Mouse (Mus musculus): ENCODE results near the gene Tspan6. TPM values are rescaled to one million over a fixed set of nuclear protein-coding genes. Genes with fewer than 3 reads are reported as not detected.

The Tspan6 gene
- 34.5 TPM for polyA plus RNA-seq (2014; fragmentation: Illumina TruSeq; extraction: RNeasy Lipid Tissue Mini Kit (QIAGEN cat#74804); ENCODE audit: low read depth, low replicate concordance)

GRCm38 (mm10) chrX:133898014-133898542, at the start of gene Tspan6:
Gene Tspan6 (minus strand): TSS chrX:133898429.

GRCm38 (mm10) chrX:133908261-133908660, 10.0 kb upstream of the Tspan6 start, which contains the start of gene Srpx2:
Gene Srpx2 (plus strand): TSS chrX:133908426.

GRCm38 (mm10) chrX:133850680-133851079, 47.5 kb downstream of the Tspan6 start, which contains the start of gene Tnmd:
Gene Tnmd (plus strand): TSS chrX:133850980.

Other genes starting within 250 kb of the Tspan6 start
- gene Pcdh19, start 209.4 kb downstream of the Tspan6 start, polyA plus RNA-seq (2014; fragmentation: Illumina TruSeq; extraction: RNeasy Lipid Tissue Mini Kit (QIAGEN cat#74804); ENCODE audit: low read depth, low replicate concordance): 2.4 TPM
- gene Tnmd, start 47.4 kb downstream of the Tspan6 start, polyA plus RNA-seq (2014; fragmentation: Illumina TruSeq; extraction: RNeasy Lipid Tissue Mini Kit (QIAGEN cat#74804); ENCODE audit: low read depth, low replicate concordance): not detected
- 6.9 TPM for gene Srpx2, start 10.0 kb upstream of the Tspan6 start, polyA plus RNA-seq (2014; fragmentation: Illumina TruSeq; extraction: RNeasy Lipid Tissue Mini Kit (QIAGEN cat#74804); ENCODE audit: low read depth, low replicate concordance)
- gene Sytl4, start 83.4 kb upstream of the Tspan6 start, polyA plus RNA-seq (2014; fragmentation: Illumina TruSeq; extraction: RNeasy Lipid Tissue Mini Kit (QIAGEN cat#74804); ENCODE audit: low read depth, low replicate concordance): 27.1 TPM
- 60.3 TPM for gene Cstf2, start 160.8 kb upstream of the Tspan6 start, polyA plus RNA-seq (2014; fragmentation: Illumina TruSeq; extraction: RNeasy Lipid Tissue Mini Kit (QIAGEN cat#74804); ENCODE audit: low read depth, low replicate concordance)